Mouse (Mus musculus): Measurements from ENCODE around the gene Tnfrsf1b.

DNA sequence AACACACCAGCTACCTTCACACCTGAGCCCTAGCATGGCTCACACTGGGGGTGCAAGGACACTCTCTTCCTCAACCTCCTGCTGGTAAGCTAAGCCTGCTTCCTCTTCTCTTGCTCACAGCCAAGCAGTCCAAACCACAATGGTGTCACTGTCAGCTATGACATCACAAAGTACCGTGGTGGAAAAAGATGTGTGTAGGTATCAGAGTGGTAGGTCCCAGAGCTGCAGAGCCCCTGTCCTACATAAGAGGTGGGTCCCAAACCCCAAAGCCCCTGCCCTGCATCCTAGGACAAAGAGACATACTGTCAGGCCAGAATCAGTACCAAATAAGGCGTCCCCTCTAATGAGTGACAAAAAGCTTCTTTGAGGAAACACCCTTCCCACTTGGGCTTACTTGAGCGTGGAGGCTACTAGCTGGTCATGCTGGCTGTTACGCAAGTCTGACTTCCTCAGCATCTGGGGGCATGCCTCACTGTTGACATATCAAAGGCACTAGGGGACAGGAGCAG, 5.9 kb downstream of the Tnfrsf1b start:
- TF ChIP-seq POLR2A (IDR thresholded peaks at IDR 0.05; ENCODE audit: control insufficient read depth, extremely low read depth, insufficient read depth, low read length, poor library complexity) (no peak), CTCF (IDR thresholded peaks at IDR 0.05; ENCODE audit: borderline replicate concordance, control insufficient read depth, extremely low read depth, insufficient read depth, low read length, poor library complexity) (no peak)

All from thymus, adult 2 months (tissue).